Mouse (Mus musculus): ENCODE results near the gene Mecom. TPM values are rescaled to one million over a fixed set of nuclear protein-coding genes. Genes with fewer than 3 reads are reported as not detected.
"Not testable (repeated sequence)": the region's sequence is repeated elsewhere in the genome, so short reads cannot be mapped to it uniquely, and the experiment has no call there.

The Mecom gene
- 38.7 and 43.8 TPM in 2 replicates for polyA plus RNA-seq (2016; fragmentation: Nextera tagmentation; extraction: Ambion mirVana)

DNA sequence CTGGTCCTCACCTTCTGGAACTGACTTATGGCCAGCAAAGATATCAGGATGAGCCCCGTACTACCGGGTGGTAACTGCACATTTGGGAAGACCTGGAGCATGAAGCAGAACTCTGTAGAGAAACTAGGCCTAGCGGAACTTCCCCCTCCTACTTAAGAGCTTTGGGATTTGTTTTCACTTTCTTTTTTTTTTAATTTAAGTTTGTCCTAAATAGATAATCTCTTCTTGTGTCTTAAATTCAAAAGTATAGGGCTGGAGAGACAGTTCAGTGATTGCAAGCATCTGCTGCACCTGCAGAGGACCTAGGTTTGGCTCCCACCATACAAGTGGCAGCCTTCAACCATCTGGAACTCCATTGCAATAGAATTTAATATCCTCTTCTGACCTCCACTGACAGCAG is at the start of gene Mecom:
Mecom (minus strand) TSS at position 101 of the 400 bp plus-strand sequence.
- no peaks in the 10 kb centered on the region for H3K36me3 ChIP-seq
- H3K9me3 ChIP-seq (replicated peaks) = no peaks in the 10 kb centered on the region
- peak within 1 kb of the TSS; percentile 62 for H3K4me2 ChIP-seq
- peak within 1 kb of the TSS; percentile 13; the same call in 1 of the 2 replicates for H3K27ac ChIP-seq (ENCODE audit: poor library complexity, severe bottlenecking)
- peaks cover 20% of the 10 kb centered on the region for H3K4me1 ChIP-seq (replicated peaks)
- H3K9ac ChIP-seq = no peak within 1 kb of the TSS
- H3K4me3 ChIP-seq = peak within 1 kb of the TSS; percentile 21; the same call in 1 of the 2 replicates
- H3K27me3 ChIP-seq (replicated peaks) = no peaks in the 10 kb centered on the region
- WGBS = 81% methylated on average over 3 of the region's 3 CpGs
- no peak for ATAC-seq (ENCODE audit: insufficient number of reproducible peaks, low FRiP score)

DNA sequence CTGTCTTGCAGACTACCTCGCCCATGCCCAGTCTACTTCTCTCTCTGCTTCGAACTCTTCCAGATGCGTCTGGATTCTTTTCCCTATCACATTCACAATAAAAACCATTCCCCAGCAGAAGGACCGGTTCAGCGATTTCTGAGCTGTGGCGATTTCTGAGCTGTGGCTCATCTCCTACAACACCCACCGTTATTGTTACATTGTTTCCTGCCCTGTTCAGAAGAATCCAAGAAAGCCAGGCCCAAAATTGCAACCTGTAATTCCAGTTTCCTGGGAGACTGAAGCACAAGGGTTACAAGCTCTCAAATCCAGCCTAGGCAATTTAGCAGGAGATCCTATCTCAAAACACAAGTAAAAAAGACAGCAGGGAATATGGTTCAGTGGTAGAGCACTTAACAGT is 49.5 kb upstream of the Mecom start:
- Histone ChIP-seq H3K4me3 (no peak overlapping the region), H3K9ac (no peak overlapping the region), H3K27ac (ENCODE audit: poor library complexity, severe bottlenecking) (no peak overlapping the region), H3K36me3 (no peaks in the 10 kb centered on the region), H3K27me3 (replicated peaks) (peaks cover 12% of the 10 kb centered on the region), H3K9me3 (replicated peaks) (no peaks in the 10 kb centered on the region), H3K4me2 (no peak overlapping the region), H3K4me1 (replicated peaks) (peaks cover 8% of the 10 kb centered on the region; the same call in 1 of the 2 replicates)
- WGBS = 84% methylated on average over 7 of the region's 7 CpGs
- ATAC-seq (ENCODE audit: insufficient number of reproducible peaks, low FRiP score) = no peak

DNA sequence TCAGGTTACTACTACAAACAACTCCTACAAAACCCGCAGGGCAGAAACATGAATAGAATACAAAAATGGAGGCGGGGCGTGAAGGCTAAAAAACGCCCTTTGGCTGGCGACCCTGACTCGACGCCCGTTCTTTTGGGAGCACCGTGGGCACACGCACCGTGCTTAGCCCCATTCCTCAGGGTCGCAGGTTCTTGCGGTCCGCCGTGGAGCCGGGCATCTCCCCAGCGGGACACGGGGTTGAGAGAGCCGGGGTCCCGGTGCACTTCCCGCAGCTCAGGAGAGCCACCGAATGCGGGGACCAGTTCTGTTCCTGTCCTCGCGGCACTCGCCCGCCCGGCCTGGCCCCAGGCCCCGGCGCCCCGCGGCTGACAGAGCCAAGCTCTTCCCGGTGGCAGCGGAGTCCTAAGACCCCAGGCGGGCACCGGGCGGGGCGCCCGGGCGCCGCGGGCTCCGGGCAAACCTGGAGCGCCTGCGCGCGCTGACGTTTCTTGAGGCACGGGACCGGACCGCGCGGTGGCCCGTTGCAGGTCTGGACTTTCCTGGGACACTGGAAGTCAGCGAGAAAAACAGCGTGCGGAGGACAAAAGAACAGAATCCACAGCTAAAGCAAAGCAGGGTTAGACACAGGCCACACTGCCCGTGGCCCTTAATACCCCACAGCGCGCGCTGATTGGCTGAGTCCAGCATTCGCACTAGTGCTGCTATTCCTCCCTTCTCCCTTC is 47.5 kb upstream of the Mecom start:
- peak overlapping the region; percentile 83 for H3K4me2 ChIP-seq
- peaks cover 12% of the 10 kb centered on the region for H3K27me3 ChIP-seq (replicated peaks)
- H3K9me3 ChIP-seq (replicated peaks) = no peaks in the 10 kb centered on the region
- WGBS = under 1% methylated on average over 62 of the region's 62 CpGs
- peak overlapping the region; percentile 88 for H3K4me3 ChIP-seq
- peak overlapping the region; percentile 83 for H3K9ac ChIP-seq
- no peak overlapping the region for H3K27ac ChIP-seq (ENCODE audit: poor library complexity, severe bottlenecking)
- H3K4me1 ChIP-seq (replicated peaks) = peaks cover 8% of the 10 kb centered on the region; the same call in 1 of the 2 replicates
- peak; percentile 59 for ATAC-seq (ENCODE audit: insufficient number of reproducible peaks, low FRiP score)
- no peaks in the 10 kb centered on the region for H3K36me3 ChIP-seq

DNA sequence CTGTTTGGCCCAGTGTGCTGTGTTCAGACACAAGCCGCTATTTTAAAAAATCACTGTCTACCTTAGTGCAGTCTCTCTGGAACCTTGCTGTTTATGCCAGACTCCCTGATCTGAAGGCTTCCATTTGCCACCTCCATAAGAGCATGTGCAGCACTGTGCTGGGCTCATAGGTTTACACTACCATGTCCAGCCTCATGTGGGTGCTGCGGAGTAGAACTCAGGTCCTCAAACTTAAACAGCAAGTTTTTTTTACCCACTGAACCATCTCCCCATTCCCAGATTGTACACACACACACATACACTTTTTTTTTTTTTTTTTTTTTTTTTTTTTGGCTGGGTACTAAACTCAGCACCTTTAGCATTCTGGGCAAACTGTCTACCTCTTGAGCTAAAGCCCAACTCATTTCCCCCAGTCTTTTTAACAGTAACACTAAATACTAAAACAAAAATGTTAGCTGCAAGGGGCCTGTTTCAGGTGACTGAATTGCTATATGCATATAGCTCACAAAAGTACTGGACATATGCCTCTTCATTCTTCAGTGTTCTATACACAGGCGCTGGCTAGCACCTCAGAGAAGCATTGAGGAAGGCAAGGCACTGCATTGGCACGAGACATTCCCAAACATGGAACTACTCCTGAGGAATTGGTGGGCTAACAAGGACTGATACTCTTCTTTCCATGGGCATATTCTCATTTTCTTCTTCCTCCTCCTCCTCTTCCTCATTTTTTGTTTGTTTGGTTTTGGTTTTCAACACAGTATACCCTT is 46.1 kb upstream of the Mecom start:
- WGBS = 70% methylated on average over 4 of the region's 4 CpGs
- H3K9me3 ChIP-seq (replicated peaks) = no peaks in the 10 kb centered on the region
- no peaks in the 10 kb centered on the region for H3K36me3 ChIP-seq
- 0 out of 2 replicates have a peak, but pooled peaks cover 3% of the 10 kb centered on the region for H3K4me1 ChIP-seq (replicated peaks)
- no peak overlapping the region for H3K4me2 ChIP-seq
- ATAC-seq (ENCODE audit: insufficient number of reproducible peaks, low FRiP score) = no peak
- H3K4me3 ChIP-seq = no peak overlapping the region
- H3K9ac ChIP-seq = no peak overlapping the region
- peaks cover 12% of the 10 kb centered on the region for H3K27me3 ChIP-seq (replicated peaks)
- H3K27ac ChIP-seq (ENCODE audit: poor library complexity, severe bottlenecking) = no peak overlapping the region

DNA sequence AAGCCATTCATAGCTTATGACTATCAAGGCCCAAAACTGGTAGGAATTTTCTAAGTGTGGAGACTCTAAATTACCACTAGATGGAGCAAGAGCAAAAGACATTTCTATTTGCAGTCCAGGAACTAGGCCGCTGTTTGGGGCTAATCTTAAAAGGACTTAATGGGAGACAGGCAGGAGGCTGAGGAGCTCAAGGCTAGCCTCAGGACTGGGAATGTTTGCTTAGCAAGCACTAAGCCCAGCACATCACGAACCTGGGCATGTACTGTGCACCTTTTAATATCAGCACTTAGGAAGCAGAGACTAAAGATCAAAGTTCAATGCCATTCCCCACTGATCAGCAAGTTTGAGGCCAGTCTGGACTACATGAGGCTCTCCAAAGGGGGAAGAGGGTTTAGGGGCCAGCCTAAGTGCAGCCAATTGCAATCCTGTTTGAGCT is 44.6 kb upstream of the Mecom start:
- Histone ChIP-seq H3K4me1 (replicated peaks) (0 out of 2 replicates have a peak, but pooled peaks cover 3% of the 10 kb centered on the region), H3K36me3 (no peaks in the 10 kb centered on the region), H3K4me3 (no peak overlapping the region), H3K27ac (ENCODE audit: poor library complexity, severe bottlenecking) (no peak overlapping the region), H3K27me3 (replicated peaks) (no peaks in the 10 kb centered on the region; the same call in 1 of the 2 replicates), H3K9ac (no peak overlapping the region), H3K4me2 (no peak overlapping the region), H3K9me3 (replicated peaks) (no peaks in the 10 kb centered on the region)
- ATAC-seq (ENCODE audit: insufficient number of reproducible peaks, low FRiP score) = no peak
- WGBS = 2% methylated on average over 2 of the region's 2 CpGs

DNA sequence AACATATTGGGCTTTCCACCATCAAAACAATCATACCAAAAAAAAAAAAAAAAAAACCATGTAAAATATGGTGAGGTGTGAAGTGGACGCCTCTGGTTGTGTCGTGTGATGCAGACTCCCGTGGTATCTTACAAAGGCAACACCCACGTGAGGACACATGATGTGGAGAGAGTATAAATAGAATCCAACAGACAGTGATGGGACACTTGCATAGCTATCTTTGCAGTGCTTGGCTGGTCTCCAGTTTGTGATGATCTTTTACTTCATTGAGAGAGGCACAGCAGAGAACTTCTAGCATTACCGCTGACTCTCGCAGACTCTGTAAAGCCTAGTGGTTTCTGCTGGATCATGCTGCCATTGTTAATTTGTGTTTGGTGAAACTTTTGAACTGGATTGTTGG is 41.1 kb upstream of the Mecom start:
- no peak overlapping the region for H3K9ac ChIP-seq
- H3K4me3 ChIP-seq = no peak overlapping the region
- H3K4me1 ChIP-seq (replicated peaks) = 0 out of 2 replicates have a peak, but pooled peaks cover 3% of the 10 kb centered on the region
- WGBS = 52% methylated on average over 6 of the region's 6 CpGs
- H3K27ac ChIP-seq (ENCODE audit: poor library complexity, severe bottlenecking) = no peak overlapping the region
- H3K9me3 ChIP-seq (replicated peaks) = no peaks in the 10 kb centered on the region
- no peaks in the 10 kb centered on the region for H3K27me3 ChIP-seq (replicated peaks)
- no peaks in the 10 kb centered on the region for H3K36me3 ChIP-seq
- ATAC-seq (ENCODE audit: insufficient number of reproducible peaks, low FRiP score) = no peak
- H3K4me2 ChIP-seq = no peak overlapping the region

DNA sequence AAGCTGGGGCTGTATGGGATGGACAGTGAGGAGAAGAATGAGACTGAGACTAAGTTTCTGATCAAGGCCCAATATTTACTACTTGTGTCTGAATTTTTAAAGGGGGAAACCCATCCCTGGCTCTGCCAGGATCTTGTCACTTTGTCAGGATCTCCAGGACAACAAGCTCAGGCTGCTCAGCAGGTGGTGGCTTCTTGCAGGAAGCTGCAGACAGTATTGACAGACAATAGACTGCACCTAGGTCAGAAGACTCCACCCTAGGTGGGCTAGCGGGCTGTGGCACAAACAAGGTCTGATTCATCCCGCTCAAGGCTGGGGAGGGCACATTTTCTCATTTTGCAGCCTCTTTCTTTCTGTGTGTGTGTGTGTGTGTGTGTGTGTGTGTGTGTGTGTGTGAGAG is 25.7 kb upstream of the Mecom start:
- no peak overlapping the region for H3K27ac ChIP-seq (ENCODE audit: poor library complexity, severe bottlenecking)
- H3K4me2 ChIP-seq = no peak overlapping the region
- 14% methylated on average over 2 of the region's 2 CpGs for WGBS
- H3K9me3 ChIP-seq (replicated peaks) = no peaks in the 10 kb centered on the region
- H3K4me3 ChIP-seq = no peak overlapping the region
- ATAC-seq (ENCODE audit: insufficient number of reproducible peaks, low FRiP score) = no peak
- H3K4me1 ChIP-seq (replicated peaks) = no peaks in the 10 kb centered on the region
- no peak overlapping the region for H3K9ac ChIP-seq
- H3K36me3 ChIP-seq = no peaks in the 10 kb centered on the region
- no peaks in the 10 kb centered on the region for H3K27me3 ChIP-seq (replicated peaks)

DNA sequence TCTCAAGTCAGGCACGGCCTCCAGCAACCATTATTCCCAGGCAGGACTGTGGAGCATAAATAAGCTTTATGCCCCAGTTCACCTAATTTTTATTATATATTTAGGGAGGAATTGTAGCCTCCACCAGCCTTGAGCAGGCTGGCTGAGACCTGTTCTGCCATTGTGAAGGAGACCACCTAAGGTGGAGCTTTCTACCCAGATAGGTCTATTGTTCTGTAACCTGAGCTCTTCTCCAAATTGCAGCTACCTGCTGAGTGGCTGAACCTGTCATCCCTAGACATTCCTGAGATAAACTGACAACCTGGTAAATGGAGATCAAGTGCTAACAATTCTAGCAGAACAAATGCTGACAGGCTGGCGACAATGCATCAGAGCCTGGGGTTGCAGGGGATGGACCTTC is 18.5 kb upstream of the Mecom start:
- ATAC-seq (ENCODE audit: insufficient number of reproducible peaks, low FRiP score); H3K4me2 ChIP-seq; H3K36me3 ChIP-seq; H3K27ac ChIP-seq (ENCODE audit: poor library complexity, severe bottlenecking); H3K9ac ChIP-seq; H3K27me3 ChIP-seq (replicated peaks); H3K9me3 ChIP-seq (replicated peaks); H3K4me3 ChIP-seq; H3K4me1 ChIP-seq (replicated peaks): not testable (repeated sequence)
- 50% methylated on average over 1 of the region's 2 CpGs for WGBS

DNA sequence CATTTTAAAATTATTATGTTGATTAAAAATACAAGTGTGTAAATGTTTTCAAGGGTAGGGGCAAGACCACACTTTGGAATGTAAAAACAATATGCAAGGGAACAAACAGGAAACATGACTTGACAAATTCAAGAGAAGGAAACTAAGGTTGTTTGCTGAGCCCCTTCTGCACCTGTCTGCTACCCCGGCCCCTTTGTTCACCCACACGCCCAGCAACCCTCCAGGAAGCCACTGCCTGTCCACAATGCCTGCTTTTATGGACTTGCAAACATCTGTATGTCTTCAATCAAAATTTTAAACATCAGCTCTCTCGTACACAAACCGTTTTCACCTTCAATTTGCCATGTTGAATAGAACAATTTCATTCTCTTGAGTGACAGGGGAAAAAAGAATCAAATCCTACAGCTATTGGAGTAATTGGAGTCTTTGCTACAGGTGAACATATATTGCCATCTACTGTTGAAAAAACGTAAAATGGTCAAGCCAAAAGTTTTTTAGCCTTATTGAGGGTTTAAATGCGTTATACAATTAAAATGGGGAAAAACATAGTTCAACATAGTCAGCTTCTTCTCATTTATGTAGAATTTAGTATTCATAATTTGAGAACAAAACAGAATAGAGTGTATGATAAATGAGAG is 13.0 kb upstream of the Mecom start:
- H3K9me3 ChIP-seq (replicated peaks) = no peaks in the 10 kb centered on the region
- no peak for ATAC-seq (ENCODE audit: insufficient number of reproducible peaks, low FRiP score)
- no peak overlapping the region for H3K27ac ChIP-seq (ENCODE audit: poor library complexity, severe bottlenecking)
- no peaks in the 10 kb centered on the region for H3K36me3 ChIP-seq
- no peaks in the 10 kb centered on the region for H3K4me1 ChIP-seq (replicated peaks)
- 58% methylated on average over 6 of the region's 6 CpGs for WGBS
- no peak overlapping the region for H3K9ac ChIP-seq
- no peaks in the 10 kb centered on the region for H3K27me3 ChIP-seq (replicated peaks)
- H3K4me3 ChIP-seq = no peak overlapping the region
- no peak overlapping the region for H3K4me2 ChIP-seq

DNA sequence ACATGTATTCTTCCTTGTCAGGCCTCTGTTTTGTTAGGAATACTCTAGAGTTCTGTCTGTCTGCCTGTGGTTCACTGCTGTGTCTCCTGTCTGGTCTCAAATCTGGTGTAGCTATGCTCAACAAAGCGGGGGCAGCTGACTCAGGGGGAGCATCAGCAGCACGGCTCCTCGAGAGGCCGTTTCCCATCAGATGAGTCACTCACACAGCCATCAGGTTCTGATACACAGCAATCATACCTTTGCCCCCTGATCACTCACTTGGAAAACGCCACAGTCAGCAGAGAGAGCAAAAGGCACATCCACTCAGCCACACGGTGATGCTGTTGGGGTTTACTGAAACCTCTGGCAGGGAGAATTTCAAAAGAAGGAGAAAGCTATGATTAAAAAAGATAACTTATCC is 5.9 kb upstream of the Mecom start:
- WGBS = 55% methylated on average over 6 of the region's 6 CpGs
- Histone ChIP-seq H3K4me3 (no peak overlapping the region), H3K9ac (no peak overlapping the region), H3K4me2 (no peak overlapping the region), H3K36me3 (no peaks in the 10 kb centered on the region), H3K27ac (ENCODE audit: poor library complexity, severe bottlenecking) (no peak overlapping the region), H3K4me1 (replicated peaks) (peaks cover 3% of the 10 kb centered on the region; the same call in 1 of the 2 replicates), H3K27me3 (replicated peaks) (no peaks in the 10 kb centered on the region), H3K9me3 (replicated peaks) (no peaks in the 10 kb centered on the region)
- no peak for ATAC-seq (ENCODE audit: insufficient number of reproducible peaks, low FRiP score)

DNA sequence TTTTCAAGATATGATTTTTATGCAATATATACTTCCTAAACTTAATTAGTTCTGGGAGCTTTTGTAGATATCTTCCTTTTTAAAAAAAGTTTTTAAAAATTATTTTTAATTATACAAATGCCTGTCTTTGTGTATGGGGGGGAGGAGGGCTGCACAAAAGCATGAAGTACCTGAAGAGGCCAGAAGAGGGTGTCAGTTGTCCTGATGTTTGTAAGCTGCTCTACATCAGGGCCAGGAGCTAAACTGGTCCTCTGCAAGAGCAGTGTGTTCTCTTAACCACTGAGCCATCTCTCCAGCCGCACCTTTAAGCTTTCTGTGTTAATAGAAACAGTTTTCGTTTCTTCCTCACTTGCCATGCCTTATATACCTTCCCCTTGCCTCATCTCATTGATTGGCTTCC is 2.4 kb upstream of the Mecom start:
- Histone ChIP-seq H3K4me3 (no peak overlapping the region), H3K27me3 (replicated peaks) (no peaks in the 10 kb centered on the region), H3K4me2 (no peak overlapping the region), H3K4me1 (replicated peaks) (peaks cover 20% of the 10 kb centered on the region), H3K36me3 (no peaks in the 10 kb centered on the region), H3K27ac (ENCODE audit: poor library complexity, severe bottlenecking) (no peak overlapping the region), H3K9me3 (replicated peaks) (no peaks in the 10 kb centered on the region), H3K9ac (no peak overlapping the region)
- ATAC-seq (ENCODE audit: insufficient number of reproducible peaks, low FRiP score) = no peak
- 56% methylated on average over 2 of the region's 2 CpGs for WGBS
